Mouse (Mus musculus) kidney, adult 18-20 months (tissue): ENCODE measurements at regions not wholly inside any gene's neighbourhood (a gene's known extent, or its start where the extent isn't known, plus 50 kb on each side); places are given as distances from the start of the nearest gene placed in this dataset.

Source experiments
- DNase-seq: peaks from one replicate; pipeline ENCODE4 v3.0.0; 2021

- DNase-seq, result no peak
These were observed 88.1 kb upstream of the Sash1 start for GRCm38 (mm10) chr10:8973934-8974333.

GRCm38 (mm10) chr10:8972789-8973551 lies 87.1 kb upstream of the Sash1 start:
- DNase-seq, result no peak

GRCm38 (mm10) chr10:8970807-8971206 lies 84.9 kb upstream of the Sash1 start:
- no peak for DNase-seq

GRCm38 (mm10) chr10:8969586-8969985 lies 83.7 kb upstream of the Sash1 start:
- no peak for DNase-seq

- no peak for DNase-seq
These were observed 83.1 kb upstream of the Sash1 start for GRCm38 (mm10) chr10:8969016-8969415.

- peak; percentile 31 for DNase-seq
These were observed 82.5 kb upstream of the Sash1 start for GRCm38 (mm10) chr10:8968276-8968923.

- no peak for DNase-seq
These were observed 77.1 kb upstream of the Sash1 start for GRCm38 (mm10) chr10:8962921-8963320.

- DNase-seq, result no peak
These were observed 75.2 kb upstream of the Sash1 start for GRCm38 (mm10) chr10:8960964-8961675.

GRCm38 (mm10) chr10:8960275-8960960 lies 74.5 kb upstream of the Sash1 start:
- no peak for DNase-seq

GRCm38 (mm10) chr10:8955499-8956211 lies 69.8 kb upstream of the Sash1 start:
- no peak for DNase-seq

GRCm38 (mm10) chr10:8954003-8954402 lies 68.1 kb upstream of the Sash1 start:
- no peak for DNase-seq

- DNase-seq, result no peak
These were observed 67.1 kb upstream of the Sash1 start for GRCm38 (mm10) chr10:8952922-8953321.

GRCm38 (mm10) chr10:8951937-8952336 lies 66.1 kb upstream of the Sash1 start:
- no peak for DNase-seq

- no peak for DNase-seq
These were observed 65.5 kb upstream of the Sash1 start for GRCm38 (mm10) chr10:8951236-8951825.

- DNase-seq, result no peak
These were observed 62.4 kb upstream of the Sash1 start for GRCm38 (mm10) chr10:8948227-8948626.

GRCm38 (mm10) chr10:8945195-8945751 lies 59.4 kb upstream of the Sash1 start:
- no peak for DNase-seq

GRCm38 (mm10) chr10:8944586-8944985 lies 58.7 kb upstream of the Sash1 start:
- no peak for DNase-seq

- DNase-seq, result no peak
These were observed 57.8 kb upstream of the Sash1 start for GRCm38 (mm10) chr10:8943698-8944097.

GRCm38 (mm10) chr10:8942967-8943471 lies 57.1 kb upstream of the Sash1 start:
- DNase-seq, result no peak

- no peak for DNase-seq
These were observed 50.5 kb upstream of the Sash1 start for GRCm38 (mm10) chr10:8936369-8936768.
